Mouse (Mus musculus) kidney, adult 2 months (tissue): Measurements from ENCODE around the gene Zdhhc1. TPM values are rescaled to one million over a fixed set of nuclear protein-coding genes. Genes with fewer than 3 reads are reported as not detected.

Experiments used
- DNase-seq: peaks from one replicate; pipeline ENCODE4 v3.0.0; 2021
- H3K27ac ChIP-seq: fragments of 200-500 bp; 2 replicates; pipeline ENCODE4 v1.5.1; 2012; ENCODE audit warnings: low read depth, low read length, control low read depth, inconsistent platforms; ENCODE audit not compliant: insufficient read depth
- H3K27me3 ChIP-seq: fragments of 200-500 bp; replicated peaks from 2 replicates; pipeline ENCODE4 v1.6.1; 2012; ENCODE audit warnings: mild to moderate bottlenecking, moderate library complexity, low read length, inconsistent platforms; ENCODE audit not compliant: control insufficient read depth, insufficient read depth
- H3K36me3 ChIP-seq: fragments of 200-500 bp; 2 replicates; pipeline ENCODE4 v1.6.1; 2012; ENCODE audit warnings: mild to moderate bottlenecking, moderate library complexity, low read length, inconsistent platforms; ENCODE audit not compliant: control insufficient read depth, insufficient read depth
- H3K4me1 ChIP-seq: fragments of 200-500 bp; 2 replicates; pipeline ENCODE4 v1.6.1; 2011; ENCODE audit warnings: low read length; ENCODE audit not compliant: control insufficient read depth, insufficient read depth
- H3K4me3 ChIP-seq: fragments of 200-500 bp; 2 replicates; pipeline ENCODE4 v1.5.1; 2011; ENCODE audit warnings: mild to moderate bottlenecking, low read depth, low read length, control low read depth; ENCODE audit not compliant: insufficient read depth
- CTCF ChIP-seq: fragments of 200-500 bp; conservative IDR thresholded peaks from 2 replicates; pipeline ENCODE4 v1.5.1; 2011; ENCODE audit warnings: low read depth, mild to moderate bottlenecking, control low read depth, low read length, moderate library complexity, mixed read lengths; ENCODE audit not compliant: insufficient read depth, insufficient read length
- POLR2A ChIP-seq: fragments of 200-500 bp; IDR thresholded peaks from one replicate; pipeline ENCODE4 v1.6.1; 2011; ENCODE audit warnings: low read depth, low read length, control low read depth
- WGBS: fragments of 180-500 bp; shearing (Covaris S2); methylation state at CpG from one replicate; pipeline ENCODE4 v1.1.7; 2018; 5-methylcytosine and 5-hydroxymethylcytosine counted together
- polyA plus RNA-seq: library from polyadenylated mRNA; depleted of rRNA; stranded (reverse); fragments of >200 nt; gene quantifications from 2 replicates; pipeline ENCODE4 v1.2.3, GENCODE M21; 2012

Zdhhc1 gene
- polyA plus RNA-seq, 1 experiment = 47.6 TPM

GRCm38 (mm10) chr8:105454088-105454487, 42.6 kb downstream of the Zdhhc1 start:
- TF ChIP-seq CTCF (no peak), POLR2A (no peak)
- 57% methylated on average over 5 of the region's 5 CpGs for WGBS
- Histone ChIP-seq H3K36me3 (no peaks in the 10 kb centered on the region), H3K4me1 (no peaks in the 10 kb centered on the region), H3K27me3 (no peaks in the 10 kb centered on the region), H3K4me3 (no peak overlapping the region), H3K27ac (no peak overlapping the region)
- no peak for DNase-seq

DNA sequence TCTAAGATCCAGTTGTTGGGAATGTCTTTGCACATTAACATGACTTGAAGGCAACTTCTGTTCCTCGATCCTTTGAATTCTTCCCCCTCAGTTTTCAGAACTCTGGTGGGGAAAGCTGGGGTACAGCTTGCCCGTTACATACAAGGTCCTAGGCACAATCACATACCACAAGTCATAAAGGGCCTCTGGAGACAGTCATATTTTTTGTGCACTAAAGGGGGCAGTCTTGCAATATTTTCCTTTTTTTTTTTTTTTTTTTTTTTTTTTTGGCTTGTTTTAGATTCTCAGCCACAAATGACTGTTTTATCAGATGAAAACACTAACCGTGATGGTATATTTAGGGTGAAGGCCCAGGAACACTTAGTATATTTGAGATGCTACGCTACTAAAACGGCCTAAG, 43.4 kb downstream of the Zdhhc1 start:
- 53% methylated on average over 5 of the region's 5 CpGs for WGBS
- no peak overlapping the region for H3K27ac ChIP-seq
- DNase-seq = no peak

DNA sequence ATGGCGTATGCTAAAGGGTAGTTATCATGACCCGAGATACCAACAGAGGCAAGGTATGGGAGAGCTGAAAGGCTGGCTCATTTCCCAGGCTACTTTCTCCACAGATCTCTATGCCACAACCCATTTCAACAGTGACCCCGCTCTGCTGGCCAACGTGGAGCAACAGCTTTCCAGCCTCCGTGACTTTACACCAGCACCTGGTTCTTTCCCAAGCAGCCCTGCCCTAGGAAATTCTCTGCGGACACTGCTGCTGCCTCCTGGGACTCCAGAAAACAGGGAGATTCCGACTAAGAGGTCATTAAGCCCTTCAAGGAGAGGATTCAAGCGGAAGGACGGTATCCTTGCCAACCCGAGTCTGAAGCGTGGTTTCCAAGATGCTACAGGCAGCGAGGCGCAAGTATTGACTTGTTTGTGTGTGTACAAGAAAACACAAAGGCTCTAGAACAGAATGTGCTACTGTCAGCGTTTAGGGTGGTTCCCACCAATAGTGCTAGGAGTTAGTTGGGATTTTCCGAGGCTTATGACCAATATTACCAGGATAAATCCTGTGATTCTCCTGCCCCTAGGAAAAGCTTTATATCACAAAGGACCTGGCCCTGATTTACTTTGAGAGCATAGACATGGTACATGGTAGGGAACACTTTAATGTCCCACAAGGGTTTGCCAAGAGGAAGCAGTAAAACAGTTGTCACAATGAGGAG, 44.6 kb downstream of the Zdhhc1 start:
- TF ChIP-seq CTCF (no peak), POLR2A (no peak)
- DNase-seq = no peak
- H3K4me1 ChIP-seq = no peaks in the 10 kb centered on the region
- no peaks in the 10 kb centered on the region for H3K36me3 ChIP-seq
- H3K27ac ChIP-seq = no peak overlapping the region
- 66% methylated on average over 15 of the region's 15 CpGs for WGBS
- no peak overlapping the region for H3K4me3 ChIP-seq
- H3K27me3 ChIP-seq = no peaks in the 10 kb centered on the region

More for the DNA sequence above, 43.4 kb downstream of the Zdhhc1 start:
- H3K4me3 ChIP-seq = no peak overlapping the region
- no peaks in the 10 kb centered on the region for H3K36me3 ChIP-seq
- no peaks in the 10 kb centered on the region for H3K27me3 ChIP-seq
- TF ChIP-seq POLR2A = no peak
- no peak for TF ChIP-seq CTCF
- no peaks in the 10 kb centered on the region for H3K4me1 ChIP-seq

- WGBS = 79% methylated on average over 1 of the region's 1 CpGs
- H3K4me3 ChIP-seq = no peak overlapping the region
- H3K4me1 ChIP-seq = no peaks in the 10 kb centered on the region
- no peaks in the 10 kb centered on the region for H3K27me3 ChIP-seq
- H3K27ac ChIP-seq = no peak overlapping the region
- H3K36me3 ChIP-seq = no peaks in the 10 kb centered on the region
- DNase-seq = no peak
- no peak for TF ChIP-seq CTCF
- TF ChIP-seq POLR2A = no peak
These were observed 45.7 kb downstream of the Zdhhc1 start for GRCm38 (mm10) chr8:105450977-105451376.

GRCm38 (mm10) chr8:105448596-105448995, 48.1 kb downstream of the Zdhhc1 start:
- DNase-seq = no peak
- Histone ChIP-seq H3K27ac (no peak overlapping the region), H3K36me3 (no peaks in the 10 kb centered on the region), H3K4me1 (no peaks in the 10 kb centered on the region), H3K4me3 (no peak overlapping the region), H3K27me3 (no peaks in the 10 kb centered on the region)
- 88% methylated on average over 5 of the region's 5 CpGs for WGBS
- TF ChIP-seq POLR2A (no peak), CTCF (no peak)

DNA sequence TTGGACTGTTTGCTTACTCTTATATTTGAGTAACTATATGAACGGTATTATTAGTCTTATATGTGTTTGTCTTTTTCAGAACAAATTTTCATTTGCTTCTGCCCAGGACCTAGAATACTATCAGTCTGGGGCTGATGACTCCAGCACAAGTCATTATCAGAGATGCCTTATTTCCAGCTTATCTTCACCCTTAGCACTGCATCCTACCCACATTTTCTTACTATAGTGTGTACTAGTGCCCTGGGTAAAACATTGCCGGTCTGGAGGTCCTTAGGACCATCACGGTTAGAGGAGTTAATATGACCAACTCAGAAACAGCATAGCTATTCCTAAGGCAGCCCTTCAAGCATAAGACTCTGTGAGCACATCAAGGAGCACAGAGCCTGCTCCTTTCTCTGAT, 48.5 kb downstream of the Zdhhc1 start:
- TF ChIP-seq CTCF (no peak), POLR2A (no peak)
- no peak for DNase-seq
- 95% methylated on average over 3 of the region's 3 CpGs for WGBS

GRCm38 (mm10) chr8:105446127-105446552, 50.6 kb downstream of the Zdhhc1 start:
- Histone ChIP-seq H3K4me1 (no peaks in the 10 kb centered on the region), H3K27ac (no peak overlapping the region), H3K4me3 (no peak overlapping the region), H3K27me3 (no peaks in the 10 kb centered on the region; the same call in 1 of the 2 replicates), H3K36me3 (no peaks in the 10 kb centered on the region)
- WGBS = 25% methylated on average over 4 of the region's 4 CpGs
- DNase-seq = peak; percentile 21
- TF ChIP-seq CTCF = no peak
- no peak for TF ChIP-seq POLR2A

More for the DNA sequence above, 48.5 kb downstream of the Zdhhc1 start:
- Histone ChIP-seq H3K36me3 (no peaks in the 10 kb centered on the region), H3K4me3 (no peak overlapping the region), H3K4me1 (no peaks in the 10 kb centered on the region), H3K27me3 (no peaks in the 10 kb centered on the region), H3K27ac (no peak overlapping the region)
